Mouse (Mus musculus): ENCODE results near the gene Catsper2. TPM values are rescaled to one million over a fixed set of nuclear protein-coding genes. Genes with fewer than 3 reads are reported as not detected.
A peak's percentile ranks its signal among the peaks of the same experiment; 100 is the strongest.

Catsper2 gene
- polyA plus RNA-seq, 1 experiment from 2014 or later = 2.0 TPM

DNA sequence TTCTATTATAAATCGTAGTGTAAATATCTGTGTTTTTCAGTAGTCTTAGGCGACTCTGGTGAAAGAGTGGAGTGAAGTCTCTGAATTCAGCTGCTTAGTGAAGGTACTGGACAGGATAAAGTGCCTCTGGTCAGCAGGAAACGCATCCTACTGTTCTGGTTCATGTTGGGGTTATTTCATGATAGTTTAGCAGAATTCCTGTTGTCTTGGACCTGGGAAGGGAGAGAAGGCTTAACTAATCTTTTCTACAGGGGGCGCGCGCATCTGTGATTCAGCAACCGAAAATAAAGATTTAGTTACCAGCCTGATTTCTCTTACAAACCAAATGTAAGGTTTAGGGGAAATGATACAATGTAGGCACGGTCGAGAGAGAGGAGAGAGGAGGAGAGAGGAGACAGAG is 34.5 kb upstream of the Catsper2 start:
- peak overlapping the region; percentile 65 for H3K9ac ChIP-seq
- 16% methylated on average over 9 of the region's 9 CpGs for WGBS
- H3K9me3 ChIP-seq (replicated peaks) = no peaks in the 10 kb centered on the region
- H3K4me2 ChIP-seq = peak overlapping the region; percentile 82
- H3K4me3 ChIP-seq = peak overlapping the region; percentile 99
- no peaks in the 10 kb centered on the region for H3K27me3 ChIP-seq
- peak overlapping the region; percentile 98 for H3K27ac ChIP-seq
- H3K36me3 ChIP-seq = peaks cover 13% of the 10 kb centered on the region
- no peak for ATAC-seq (replicated peaks; ENCODE audit: insufficient number of reproducible peaks, insufficient read depth, low FRiP score, low read depth)
- peaks cover 29% of the 10 kb centered on the region for H3K4me1 ChIP-seq (replicated peaks)

- no peak overlapping the region for H3K9ac ChIP-seq
- H3K27ac ChIP-seq = no peak overlapping the region
- H3K27me3 ChIP-seq = no peaks in the 10 kb centered on the region
- H3K4me3 ChIP-seq = no peak overlapping the region
- no peaks in the 10 kb centered on the region for H3K9me3 ChIP-seq (replicated peaks)
- peaks cover 30% of the 10 kb centered on the region for H3K4me1 ChIP-seq (replicated peaks)
- no peak overlapping the region for H3K4me2 ChIP-seq
- WGBS = 85% methylated on average over 3 of the region's 3 CpGs
- peaks cover 3% of the 10 kb centered on the region for H3K36me3 ChIP-seq
- no peak for ATAC-seq (replicated peaks; ENCODE audit: insufficient number of reproducible peaks, insufficient read depth, low FRiP score, low read depth)
Observed at GRCm38 (mm10) chr2:121447006-121447405, 33.4 kb upstream of the Catsper2 start.

DNA sequence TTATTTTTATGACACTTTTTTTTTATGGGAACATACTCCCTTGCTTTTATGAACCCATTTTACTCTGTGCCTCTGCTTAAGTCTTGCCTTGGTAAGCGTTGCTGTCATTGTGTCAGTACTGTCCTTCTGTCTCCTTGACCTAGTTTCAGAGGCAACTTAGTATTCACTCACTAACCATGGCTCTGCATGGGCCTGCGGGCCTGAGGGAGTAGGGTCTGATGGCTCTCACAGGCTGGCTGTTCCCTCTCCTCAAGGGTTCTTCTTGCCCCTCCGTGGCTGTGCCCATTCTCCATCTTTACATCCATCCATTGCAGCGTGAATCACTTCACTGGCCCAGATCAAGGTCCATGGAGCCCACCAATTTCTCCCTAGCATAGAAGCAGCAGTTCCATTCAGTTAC is 32.9 kb upstream of the Catsper2 start:
- WGBS = 75% methylated on average over 4 of the region's 4 CpGs
- H3K4me3 ChIP-seq = no peak overlapping the region

DNA sequence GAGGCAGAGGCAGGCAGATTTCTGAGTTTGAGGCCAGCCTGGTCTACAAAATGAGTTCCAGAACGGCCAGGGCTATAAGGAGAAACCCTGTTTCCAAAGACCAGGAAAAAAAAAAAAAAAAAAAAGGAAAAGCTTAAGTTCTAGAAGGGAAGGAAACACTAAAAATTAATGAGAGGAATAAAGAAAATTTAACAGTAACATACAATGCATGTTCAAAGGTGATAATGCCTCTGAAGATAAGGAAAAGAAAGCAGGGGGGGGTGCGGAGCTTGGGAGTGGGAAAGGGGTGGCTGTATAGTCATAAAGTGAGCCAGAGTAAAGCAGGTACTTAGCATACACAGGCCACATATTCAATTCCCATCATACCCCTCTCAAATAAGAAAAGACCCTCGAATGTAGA is 31.5 kb upstream of the Catsper2 start:
- Histone ChIP-seq H3K4me3 (no peak overlapping the region), H3K9ac (no peak overlapping the region), H3K27ac (no peak overlapping the region), H3K4me1 (replicated peaks) (peaks cover 21% of the 10 kb centered on the region), H3K36me3 (no peaks in the 10 kb centered on the region), H3K9me3 (replicated peaks) (no peaks in the 10 kb centered on the region), H3K27me3 (0 out of 2 replicates have a peak, but pooled peaks cover 4% of the 10 kb centered on the region), H3K4me2 (no peak overlapping the region)
- 82% methylated on average over 3 of the region's 3 CpGs for whole genome bisulfite sequencing
- ATAC-seq (replicated peaks; ENCODE audit: insufficient number of reproducible peaks, insufficient read depth, low FRiP score, low read depth) = no peak

More for the DNA sequence above, 32.9 kb upstream of the Catsper2 start:
- H3K4me1 ChIP-seq (replicated peaks) = peaks cover 33% of the 10 kb centered on the region
- no peak for ATAC-seq (replicated peaks; ENCODE audit: insufficient number of reproducible peaks, insufficient read depth, low FRiP score, low read depth)
- peaks cover under 1% of the 10 kb centered on the region for H3K36me3 ChIP-seq
- no peaks in the 10 kb centered on the region for H3K9me3 ChIP-seq (replicated peaks)
- H3K27me3 ChIP-seq = 0 out of 2 replicates have a peak, but pooled peaks cover under 1% of the 10 kb centered on the region
- no peak overlapping the region for H3K27ac ChIP-seq
- no peak overlapping the region for H3K9ac ChIP-seq
- no peak overlapping the region for H3K4me2 ChIP-seq

GRCm38 (mm10) chr2:121444178-121444577 is 30.6 kb upstream of the Catsper2 start, which contains the start of gene Ell3:
TSS of gene Ell3 (minus strand) at chr2:121444278.
- ATAC-seq (replicated peaks; ENCODE audit: insufficient number of reproducible peaks, insufficient read depth, low FRiP score, low read depth) = no peak
- H3K4me2 ChIP-seq = peak within 1 kb of the TSS; percentile 87
- WGBS = 88% methylated on average over 1 of the region's 1 CpGs
- no peaks in the 10 kb centered on the region for H3K9me3 ChIP-seq (replicated peaks)
- peaks cover 4% of the 10 kb centered on the region for H3K36me3 ChIP-seq
- H3K4me1 ChIP-seq (replicated peaks) = peaks cover 21% of the 10 kb centered on the region
- no peak within 1 kb of the TSS for H3K27ac ChIP-seq
- H3K4me3 ChIP-seq = peak within 1 kb of the TSS; percentile 53
- H3K27me3 ChIP-seq = 0 out of 2 replicates have a peak, but pooled peaks cover 4% of the 10 kb centered on the region
- peak within 1 kb of the TSS; percentile 57; the same call in 1 of the 2 replicates for H3K9ac ChIP-seq

- Histone ChIP-seq H3K4me3 (peak overlapping the region; percentile 53), H3K36me3 (peaks cover 14% of the 10 kb centered on the region), H3K9me3 (replicated peaks) (no peaks in the 10 kb centered on the region), H3K27ac (no peak overlapping the region), H3K27me3 (0 out of 2 replicates have a peak, but pooled peaks cover 4% of the 10 kb centered on the region), H3K4me2 (peak overlapping the region; percentile 87), H3K4me1 (replicated peaks) (peaks cover 20% of the 10 kb centered on the region), H3K9ac (peak overlapping the region; percentile 57)
- ATAC-seq (replicated peaks; ENCODE audit: insufficient number of reproducible peaks, insufficient read depth, low FRiP score, low read depth) = no peak
- 12% methylated on average over 8 of the region's 8 CpGs for WGBS
Observed at GRCm38 (mm10) chr2:121443068-121443349, 29.4 kb upstream of the Catsper2 start.

DNA sequence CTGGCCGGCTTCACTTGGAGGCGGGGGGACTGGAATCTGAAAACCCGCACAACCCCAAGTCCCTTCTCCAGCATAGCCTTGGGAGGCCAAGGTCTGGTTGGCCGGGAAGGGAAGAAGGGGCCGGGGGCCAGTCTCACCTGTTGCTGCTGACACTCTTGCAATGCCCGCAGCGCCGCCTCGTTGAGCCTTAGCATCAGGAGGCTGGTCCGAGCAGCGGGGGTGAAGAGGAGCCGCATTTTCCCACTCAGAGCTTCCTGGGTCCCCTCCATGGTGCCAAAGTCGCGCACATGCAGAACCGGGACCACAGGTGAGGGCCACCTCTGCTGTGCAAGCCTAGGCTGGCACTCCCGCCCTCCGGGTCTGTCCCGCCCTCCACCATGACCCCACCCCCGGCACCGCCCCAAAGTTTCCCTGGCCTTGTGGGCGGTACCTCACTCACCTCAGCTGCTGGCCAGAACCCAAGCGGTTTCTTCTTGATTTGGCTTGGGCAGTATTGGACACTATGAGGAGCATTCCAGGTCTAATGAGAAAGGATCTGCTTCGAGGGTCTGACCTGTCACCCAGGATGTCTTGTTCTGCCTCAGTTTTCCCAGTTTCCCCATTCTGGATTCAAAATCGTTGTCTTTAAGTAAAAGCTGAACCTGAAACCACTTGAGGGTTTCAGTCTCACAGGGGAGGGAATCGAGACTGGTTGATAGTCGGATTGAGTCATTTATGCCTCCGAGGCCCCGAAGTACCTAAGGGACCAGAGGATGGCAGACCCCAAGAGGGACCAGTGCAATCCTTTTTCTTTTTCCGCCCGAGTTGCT is 28.9 kb upstream of the Catsper2 start:
- Histone ChIP-seq H3K27me3 (0 out of 2 replicates have a peak, but pooled peaks cover 4% of the 10 kb centered on the region), H3K36me3 (peaks cover 20% of the 10 kb centered on the region), H3K4me3 (peak overlapping the region; percentile 53), H3K4me1 (replicated peaks) (peaks cover 16% of the 10 kb centered on the region), H3K27ac (no peak overlapping the region), H3K9me3 (replicated peaks) (no peaks in the 10 kb centered on the region), H3K4me2 (peak overlapping the region; percentile 87), H3K9ac (peak overlapping the region; percentile 57)
- WGBS = 2% methylated on average over 29 of the region's 30 CpGs
- ATAC-seq (replicated peaks; ENCODE audit: insufficient number of reproducible peaks, insufficient read depth, low FRiP score, low read depth) = peak; percentile 71

DNA sequence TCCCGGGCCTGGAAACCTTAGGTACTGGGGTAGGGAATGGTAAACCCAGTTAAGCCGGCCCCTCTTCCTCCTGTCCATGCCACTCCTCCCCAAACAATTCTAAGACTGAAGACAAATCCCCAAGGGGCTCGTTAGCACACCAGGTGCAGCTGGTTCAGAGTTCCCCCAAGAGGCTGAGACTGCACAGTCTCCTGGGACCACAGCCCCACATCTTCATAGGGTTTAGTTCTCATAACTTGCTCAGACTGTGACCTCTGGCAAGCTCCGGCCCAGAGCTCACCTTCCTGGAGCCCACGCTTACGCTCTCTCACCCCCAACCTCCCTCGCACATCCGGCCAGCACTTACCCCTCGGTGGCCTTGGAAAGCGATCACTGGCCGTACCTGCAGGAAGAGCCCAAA is 28.2 kb upstream of the Catsper2 start:
- no peaks in the 10 kb centered on the region for H3K9me3 ChIP-seq (replicated peaks)
- H3K36me3 ChIP-seq = peaks cover 26% of the 10 kb centered on the region
- H3K4me3 ChIP-seq = peak overlapping the region; percentile 53
- peak overlapping the region; percentile 87 for H3K4me2 ChIP-seq
- WGBS = 6% methylated on average over 11 of the region's 11 CpGs
- 0 out of 2 replicates have a peak, but pooled peaks cover 4% of the 10 kb centered on the region for H3K27me3 ChIP-seq
- peak overlapping the region; percentile 57 for H3K9ac ChIP-seq
- peaks cover 16% of the 10 kb centered on the region for H3K4me1 ChIP-seq (replicated peaks)
- no peak for ATAC-seq (replicated peaks; ENCODE audit: insufficient number of reproducible peaks, insufficient read depth, low FRiP score, low read depth)
- no peak overlapping the region for H3K27ac ChIP-seq

DNA sequence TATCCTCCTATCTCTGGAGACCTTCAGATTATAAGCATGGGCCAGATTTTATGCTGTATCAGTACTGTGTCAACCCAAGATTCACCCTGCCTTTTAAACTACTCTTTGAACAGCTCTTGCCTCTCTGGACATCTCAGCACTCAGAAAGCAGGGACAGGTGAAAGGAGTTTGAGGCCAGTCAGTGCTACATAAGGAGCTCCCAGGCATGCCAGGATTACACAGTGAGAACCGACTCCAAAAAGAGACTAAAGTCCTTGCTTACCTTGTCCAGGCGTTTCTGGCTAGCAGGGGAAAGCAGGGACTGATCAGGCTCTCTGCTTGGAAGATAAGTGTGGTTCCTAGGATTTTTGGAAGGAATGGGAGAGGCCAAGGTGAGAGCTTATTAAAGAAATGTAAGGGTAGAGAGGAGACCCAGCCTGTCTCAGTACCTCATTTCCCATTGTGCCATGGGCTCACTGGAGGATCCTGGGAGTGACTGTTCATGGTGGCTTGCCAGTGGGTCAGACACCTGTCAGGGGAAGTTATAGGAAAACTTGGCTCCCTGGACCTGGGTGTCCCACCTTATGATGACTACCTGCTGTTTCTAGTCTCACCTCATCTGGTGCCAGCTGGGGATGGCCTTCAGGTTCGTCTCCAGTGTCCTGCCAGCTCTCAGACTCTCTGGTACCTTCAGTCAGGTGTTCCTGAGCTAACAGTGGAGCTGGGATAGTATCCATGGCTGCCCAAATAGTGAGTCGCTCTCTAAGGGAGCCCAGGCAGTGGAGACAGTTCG is 27.4 kb upstream of the Catsper2 start:
- Histone ChIP-seq H3K27ac (no peak overlapping the region), H3K4me2 (0 out of 2 replicates have a peak overlapping the region, but pooled peaks have one; percentile 87), H3K4me3 (no peak overlapping the region), H3K36me3 (peaks cover 33% of the 10 kb centered on the region), H3K9ac (no peak overlapping the region), H3K27me3 (0 out of 2 replicates have a peak, but pooled peaks cover 4% of the 10 kb centered on the region), H3K4me1 (replicated peaks) (peaks cover 16% of the 10 kb centered on the region), H3K9me3 (replicated peaks) (no peaks in the 10 kb centered on the region)
- 50% methylated on average over 5 of the region's 5 CpGs for WGBS
- no peak for ATAC-seq (replicated peaks; ENCODE audit: insufficient number of reproducible peaks, insufficient read depth, low FRiP score, low read depth)

- H3K9me3 ChIP-seq (replicated peaks) = no peaks in the 10 kb centered on the region
- H3K4me3 ChIP-seq = no peak overlapping the region
- no peak overlapping the region for H3K9ac ChIP-seq
- 0 out of 2 replicates have a peak, but pooled peaks cover 4% of the 10 kb centered on the region for H3K27me3 ChIP-seq
- 64% methylated on average over 4 of the region's 4 CpGs for WGBS
- H3K4me1 ChIP-seq (replicated peaks) = peaks cover 16% of the 10 kb centered on the region
- ATAC-seq (replicated peaks; ENCODE audit: insufficient number of reproducible peaks, insufficient read depth, low FRiP score, low read depth) = no peak
- H3K4me2 ChIP-seq = no peak overlapping the region
- H3K27ac ChIP-seq = no peak overlapping the region
- H3K36me3 ChIP-seq = peaks cover 45% of the 10 kb centered on the region
Observed at GRCm38 (mm10) chr2:121439746-121440145, 26.2 kb upstream of the Catsper2 start.

DNA sequence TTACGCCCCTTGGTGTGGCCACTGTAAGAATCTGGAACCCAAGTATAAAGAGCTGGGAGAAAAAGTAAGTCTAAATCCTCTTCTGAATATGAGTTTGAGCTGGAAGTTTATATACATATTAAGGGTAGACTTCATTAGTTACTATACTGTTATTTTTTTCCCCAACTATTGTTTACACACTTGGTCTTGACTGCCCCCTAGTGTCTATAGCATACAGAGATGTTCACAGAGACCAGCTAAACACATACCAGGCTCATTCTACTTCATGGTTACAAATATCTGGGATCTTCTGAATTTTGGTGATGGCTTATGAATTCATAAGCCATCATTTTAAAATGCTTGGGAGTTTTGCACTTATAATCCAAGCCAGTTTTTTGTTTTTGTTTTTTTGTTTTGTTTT is 21.3 kb upstream of the Catsper2 start:
- Histone ChIP-seq H3K4me1 (replicated peaks) (no peaks in the 10 kb centered on the region), H3K4me3 (no peak overlapping the region), H3K36me3 (peaks cover 92% of the 10 kb centered on the region), H3K9me3 (replicated peaks) (no peaks in the 10 kb centered on the region), H3K4me2 (no peak overlapping the region), H3K9ac (no peak overlapping the region), H3K27ac (no peak overlapping the region), H3K27me3 (no peaks in the 10 kb centered on the region)
- 92% methylated on average over 1 of the region's 1 CpGs for WGBS
- no peak for ATAC-seq (replicated peaks; ENCODE audit: insufficient number of reproducible peaks, insufficient read depth, low FRiP score, low read depth)
